Mouse (Mus musculus): ENCODE measurements at regions not wholly inside any gene's neighbourhood (a gene's known extent, or its start where the extent isn't known, plus 50 kb on each side); places are given as distances from the start of the nearest gene placed in this dataset.

GRCm38 (mm10) chr4:10155705-10156390, 718.5 kb upstream of the 2610301B20Rik start:
- WGBS, result 95% methylated on average over 5 of the region's 5 CpGs
- H3K27ac ChIP-seq (replicated peaks), result no peak overlapping the region
- H3K9me3 ChIP-seq, result no peaks in the 10 kb centered on the region
- no peak overlapping the region for H3K9ac ChIP-seq (replicated peaks)
- H3K36me3 ChIP-seq, result no peaks in the 10 kb centered on the region
- H3K4me1 ChIP-seq, result no peaks in the 10 kb centered on the region
- no peaks in the 10 kb centered on the region for H3K27me3 ChIP-seq
- ATAC-seq (replicated peaks), result no peak
- H3K4me3 ChIP-seq, result no peak overlapping the region
- no peak overlapping the region for H3K4me2 ChIP-seq (replicated peaks)

DNA sequence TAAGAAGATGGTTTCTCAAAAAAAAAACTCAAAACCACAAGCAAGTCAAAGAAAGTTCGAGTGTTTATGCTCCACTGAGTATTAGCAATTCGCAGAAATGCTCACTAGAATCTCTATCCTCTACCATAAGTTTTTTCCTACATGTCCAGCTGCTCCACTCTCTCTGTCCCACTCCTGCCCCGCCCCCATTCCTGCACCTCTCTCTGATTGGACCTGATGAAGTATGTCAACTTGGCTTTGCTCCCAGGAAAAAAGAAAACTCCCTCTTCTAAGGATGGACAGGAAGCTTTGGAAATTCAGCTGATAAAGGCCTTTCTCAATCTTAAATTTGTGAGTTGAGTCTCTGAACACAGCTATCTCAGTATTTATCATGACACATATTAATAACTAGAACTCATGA, 684.4 kb upstream of the 2610301B20Rik start:
- H3K36me3 ChIP-seq, result no peaks in the 10 kb centered on the region
- no peak overlapping the region for H3K27ac ChIP-seq (replicated peaks)
- H3K4me3 ChIP-seq, result no peak overlapping the region
- no peak overlapping the region for H3K9ac ChIP-seq (replicated peaks)
- no peak overlapping the region for H3K4me2 ChIP-seq (replicated peaks)
- no peaks in the 10 kb centered on the region for H3K9me3 ChIP-seq
- H3K27me3 ChIP-seq, result no peaks in the 10 kb centered on the region
- H3K4me1 ChIP-seq, result no peaks in the 10 kb centered on the region
- no peak for ATAC-seq (replicated peaks)
- WGBS, result 85% methylated on average over 3 of the region's 3 CpGs

- Histone ChIP-seq H3K27me3 (no peaks in the 10 kb centered on the region), H3K27ac (replicated peaks) (no peak overlapping the region), H3K4me3 (no peak overlapping the region), H3K9ac (replicated peaks) (no peak overlapping the region), H3K9me3 (no peaks in the 10 kb centered on the region), H3K4me2 (replicated peaks) (no peak overlapping the region), H3K36me3 (no peaks in the 10 kb centered on the region), H3K4me1 (no peaks in the 10 kb centered on the region)
- WGBS, result 91% methylated on average over 1 of the region's 1 CpGs
- no peak for ATAC-seq (replicated peaks)
Measured at GRCm38 (mm10) chr4:10197245-10197943, 676.9 kb upstream of the 2610301B20Rik start.

- no peaks in the 10 kb centered on the region for H3K36me3 ChIP-seq
- WGBS, result 53% methylated on average over 3 of the region's 3 CpGs
- no peak for ATAC-seq (replicated peaks)
- no peaks in the 10 kb centered on the region for H3K9me3 ChIP-seq
- H3K4me1 ChIP-seq, result no peaks in the 10 kb centered on the region
- no peak overlapping the region for H3K9ac ChIP-seq (replicated peaks)
- H3K27ac ChIP-seq (replicated peaks), result no peak overlapping the region
- no peak overlapping the region for H3K4me3 ChIP-seq
- H3K4me2 ChIP-seq (replicated peaks), result no peak overlapping the region
- H3K27me3 ChIP-seq, result no peaks in the 10 kb centered on the region
Measured at GRCm38 (mm10) chr4:10201835-10202234, 672.5 kb upstream of the 2610301B20Rik start.

DNA sequence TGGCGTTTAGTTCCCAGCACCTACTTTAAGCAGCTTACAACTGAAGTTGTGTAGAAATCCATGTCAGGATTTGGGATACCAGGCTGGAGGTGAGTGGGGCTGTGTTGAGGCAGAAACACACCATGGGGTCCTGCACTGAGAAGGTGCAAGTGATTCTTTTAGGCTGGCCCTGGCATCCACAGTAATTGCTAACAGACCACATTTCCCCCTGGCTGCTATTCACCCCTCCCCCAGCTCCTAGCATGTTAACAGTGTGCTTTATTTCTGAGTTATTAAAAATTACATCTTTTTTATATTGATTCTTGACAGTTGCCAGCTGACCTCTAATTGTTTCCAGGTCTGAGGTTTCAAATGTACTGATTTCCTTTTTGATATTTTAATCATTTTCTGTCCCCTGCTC, 670.1 kb upstream of the 2610301B20Rik start:
- no peaks in the 10 kb centered on the region for H3K36me3 ChIP-seq
- no peaks in the 10 kb centered on the region for H3K27me3 ChIP-seq
- no peak overlapping the region for H3K9ac ChIP-seq (replicated peaks)
- no peaks in the 10 kb centered on the region for H3K9me3 ChIP-seq
- no peak for ATAC-seq (replicated peaks)
- WGBS, result 95% methylated on average over 1 of the region's 1 CpGs
- H3K4me3 ChIP-seq, result no peak overlapping the region
- H3K27ac ChIP-seq (replicated peaks), result no peak overlapping the region
- H3K4me1 ChIP-seq, result 0 out of 2 replicates have a peak, but pooled peaks cover 1% of the 10 kb centered on the region
- H3K4me2 ChIP-seq (replicated peaks), result no peak overlapping the region

DNA sequence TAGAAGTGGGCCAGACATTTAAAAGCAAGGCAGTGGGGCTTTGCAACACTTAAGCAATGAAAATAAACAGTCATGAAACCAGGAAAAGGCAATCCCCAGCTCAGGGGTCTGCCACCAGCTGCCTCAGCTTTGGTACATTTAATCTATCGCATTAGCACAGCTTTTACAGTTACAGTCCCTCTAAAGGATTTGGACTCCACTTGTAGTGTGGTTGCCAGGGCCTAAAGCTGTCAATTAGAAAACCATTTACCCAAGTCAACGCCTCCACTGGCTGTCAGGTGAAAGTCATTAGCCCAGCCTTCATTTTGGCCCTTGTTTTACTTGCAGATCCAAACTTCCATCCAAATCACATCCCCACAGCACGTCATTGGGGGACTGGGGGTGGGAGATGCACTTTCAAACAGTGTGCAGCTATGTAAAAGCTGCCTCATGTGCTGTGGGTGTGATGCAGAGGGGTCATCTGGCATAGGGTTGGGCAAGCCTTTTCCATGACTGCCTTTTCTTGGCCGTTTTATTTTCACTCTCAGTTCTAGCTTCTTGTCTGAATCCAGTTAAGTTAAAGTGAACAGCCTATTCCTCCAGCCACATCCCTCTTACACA, 664.9 kb upstream of the 2610301B20Rik start:
- no peaks in the 10 kb centered on the region for H3K36me3 ChIP-seq
- H3K9ac ChIP-seq (replicated peaks), result no peak overlapping the region
- no peaks in the 10 kb centered on the region for H3K27me3 ChIP-seq
- 0 out of 2 replicates have a peak, but pooled peaks cover 4% of the 10 kb centered on the region for H3K4me1 ChIP-seq
- ATAC-seq (replicated peaks), result peak; percentile 69
- H3K4me3 ChIP-seq, result no peak overlapping the region
- WGBS, result 47% methylated on average over 4 of the region's 4 CpGs
- H3K4me2 ChIP-seq (replicated peaks), result no peak overlapping the region
- no peaks in the 10 kb centered on the region for H3K9me3 ChIP-seq
- no peak overlapping the region for H3K27ac ChIP-seq (replicated peaks)

DNA sequence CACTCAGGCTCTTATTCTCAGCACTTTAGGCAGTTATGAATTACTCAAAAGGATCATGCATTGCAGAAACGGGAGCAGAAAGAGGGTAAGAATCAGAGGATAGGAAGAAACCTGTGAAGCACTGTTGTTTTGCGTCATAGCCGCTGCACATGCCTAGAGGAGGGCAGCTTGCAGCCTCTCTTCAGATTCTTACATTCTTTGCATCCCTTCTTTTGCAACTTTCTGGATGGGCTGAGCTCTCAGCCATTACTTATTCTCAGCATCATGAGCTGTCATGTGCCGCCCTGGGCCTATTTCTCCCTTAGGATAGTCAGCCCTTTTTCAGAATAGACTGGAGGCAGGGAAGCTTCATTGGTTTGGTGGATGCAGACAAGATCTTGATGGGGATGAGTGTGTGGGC, 663.0 kb upstream of the 2610301B20Rik start:
- WGBS, result 91% methylated on average over 4 of the region's 4 CpGs
- no peak overlapping the region for H3K9ac ChIP-seq (replicated peaks)
- no peaks in the 10 kb centered on the region for H3K9me3 ChIP-seq
- no peak overlapping the region for H3K4me2 ChIP-seq (replicated peaks)
- H3K4me1 ChIP-seq, result 0 out of 2 replicates have a peak, but pooled peaks cover 4% of the 10 kb centered on the region
- H3K4me3 ChIP-seq, result no peak overlapping the region
- H3K27ac ChIP-seq (replicated peaks), result no peak overlapping the region
- no peaks in the 10 kb centered on the region for H3K27me3 ChIP-seq
- no peak for ATAC-seq (replicated peaks)
- H3K36me3 ChIP-seq, result no peaks in the 10 kb centered on the region

DNA sequence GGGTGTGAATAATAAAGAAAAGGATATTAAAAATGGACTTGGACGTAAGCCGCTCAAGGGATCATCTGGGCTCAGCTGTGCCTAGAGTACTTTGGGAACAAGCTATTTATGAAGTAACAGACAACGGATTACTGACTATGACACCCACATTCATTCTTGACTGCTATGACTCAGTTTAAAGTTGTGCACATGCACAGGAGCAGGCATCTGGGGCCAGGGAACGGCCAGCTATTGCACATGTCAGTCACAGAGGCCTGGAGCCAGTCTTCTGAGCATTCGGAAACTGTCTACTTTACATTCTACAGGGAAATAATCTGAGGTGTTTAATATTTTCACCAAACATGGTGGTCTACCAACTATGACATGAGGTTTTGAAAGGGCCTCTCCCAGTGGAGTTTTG, 639.0 kb upstream of the 2610301B20Rik start:
- ATAC-seq (replicated peaks), result no peak
- no peaks in the 10 kb centered on the region for H3K9me3 ChIP-seq
- 92% methylated on average over 5 of the region's 5 CpGs for WGBS
- no peaks in the 10 kb centered on the region for H3K36me3 ChIP-seq
- no peaks in the 10 kb centered on the region for H3K27me3 ChIP-seq
- no peak overlapping the region for H3K4me3 ChIP-seq
- H3K9ac ChIP-seq (replicated peaks), result no peak overlapping the region
- no peaks in the 10 kb centered on the region for H3K4me1 ChIP-seq
- no peak overlapping the region for H3K27ac ChIP-seq (replicated peaks)
- H3K4me2 ChIP-seq (replicated peaks), result no peak overlapping the region

DNA sequence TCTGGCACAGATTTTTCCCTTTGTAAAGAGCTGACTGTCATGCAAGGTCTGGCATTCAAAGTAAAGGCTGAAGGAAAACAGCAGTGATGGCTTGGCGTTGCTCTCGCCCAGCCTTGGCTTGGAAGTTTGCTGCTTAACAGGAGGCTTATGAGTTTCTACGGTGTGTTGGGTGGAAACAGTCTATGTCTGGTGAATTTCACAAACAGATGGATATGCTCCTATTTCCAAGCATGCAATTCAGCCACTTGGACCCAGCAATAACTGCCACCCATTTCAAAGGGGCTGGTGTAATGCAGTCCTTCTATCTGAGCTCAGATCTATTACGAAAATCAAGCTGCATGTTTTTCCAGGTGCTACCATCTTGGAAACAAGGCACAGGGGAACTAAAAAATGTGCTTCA, 632.2 kb upstream of the 2610301B20Rik start:
- H3K9me3 ChIP-seq, result no peaks in the 10 kb centered on the region
- no peaks in the 10 kb centered on the region for H3K27me3 ChIP-seq
- no peak overlapping the region for H3K4me2 ChIP-seq (replicated peaks)
- H3K36me3 ChIP-seq, result no peaks in the 10 kb centered on the region
- ATAC-seq (replicated peaks), result no peak
- H3K4me1 ChIP-seq, result no peaks in the 10 kb centered on the region
- no peak overlapping the region for H3K9ac ChIP-seq (replicated peaks)
- no peak overlapping the region for H3K4me3 ChIP-seq
- 78% methylated on average over 4 of the region's 4 CpGs for WGBS
- no peak overlapping the region for H3K27ac ChIP-seq (replicated peaks)

- no peak overlapping the region for H3K4me2 ChIP-seq (replicated peaks)
- no peak overlapping the region for H3K9ac ChIP-seq (replicated peaks)
- no peaks in the 10 kb centered on the region for H3K36me3 ChIP-seq
- no peaks in the 10 kb centered on the region for H3K27me3 ChIP-seq
- no peaks in the 10 kb centered on the region for H3K4me1 ChIP-seq
- ATAC-seq (replicated peaks), result no peak
- no peaks in the 10 kb centered on the region for H3K9me3 ChIP-seq
- 83% methylated on average over 2 of the region's 2 CpGs for WGBS
- H3K27ac ChIP-seq (replicated peaks), result no peak overlapping the region
- H3K4me3 ChIP-seq, result no peak overlapping the region
Measured at GRCm38 (mm10) chr4:10242909-10243308, 631.4 kb upstream of the 2610301B20Rik start.

- Histone ChIP-seq H3K27ac (replicated peaks) (no peak overlapping the region), H3K4me3 (no peak overlapping the region), H3K36me3 (no peaks in the 10 kb centered on the region), H3K9ac (replicated peaks) (no peak overlapping the region), H3K9me3 (no peaks in the 10 kb centered on the region), H3K27me3 (no peaks in the 10 kb centered on the region), H3K4me1 (no peaks in the 10 kb centered on the region), H3K4me2 (replicated peaks) (no peak overlapping the region)
- ATAC-seq (replicated peaks), result peak; percentile 70
- WGBS, result 44% methylated on average over 6 of the region's 6 CpGs
Measured at GRCm38 (mm10) chr4:10254029-10254690, 620.1 kb upstream of the 2610301B20Rik start.

GRCm38 (mm10) chr4:10257537-10257936, 616.8 kb upstream of the 2610301B20Rik start:
- H3K4me2 ChIP-seq (replicated peaks), result no peak overlapping the region
- ATAC-seq (replicated peaks), result no peak
- H3K9ac ChIP-seq (replicated peaks), result no peak overlapping the region
- no peak overlapping the region for H3K27ac ChIP-seq (replicated peaks)
- no peaks in the 10 kb centered on the region for H3K27me3 ChIP-seq
- H3K4me3 ChIP-seq, result no peak overlapping the region
- 70% methylated on average over 4 of the region's 4 CpGs for WGBS
- no peaks in the 10 kb centered on the region for H3K36me3 ChIP-seq
- H3K4me1 ChIP-seq, result no peaks in the 10 kb centered on the region
- no peaks in the 10 kb centered on the region for H3K9me3 ChIP-seq
